Mouse (Mus musculus): ENCODE measurements at regions not wholly inside any gene's neighbourhood (a gene's known extent, or its start where the extent isn't known, plus 50 kb on each side); places are given as distances from the start of the nearest gene placed in this dataset.
"Not testable (repeated sequence)": the region's sequence is repeated elsewhere in the genome, so short reads cannot be mapped to it uniquely, and the experiment has no call there.

DNA sequence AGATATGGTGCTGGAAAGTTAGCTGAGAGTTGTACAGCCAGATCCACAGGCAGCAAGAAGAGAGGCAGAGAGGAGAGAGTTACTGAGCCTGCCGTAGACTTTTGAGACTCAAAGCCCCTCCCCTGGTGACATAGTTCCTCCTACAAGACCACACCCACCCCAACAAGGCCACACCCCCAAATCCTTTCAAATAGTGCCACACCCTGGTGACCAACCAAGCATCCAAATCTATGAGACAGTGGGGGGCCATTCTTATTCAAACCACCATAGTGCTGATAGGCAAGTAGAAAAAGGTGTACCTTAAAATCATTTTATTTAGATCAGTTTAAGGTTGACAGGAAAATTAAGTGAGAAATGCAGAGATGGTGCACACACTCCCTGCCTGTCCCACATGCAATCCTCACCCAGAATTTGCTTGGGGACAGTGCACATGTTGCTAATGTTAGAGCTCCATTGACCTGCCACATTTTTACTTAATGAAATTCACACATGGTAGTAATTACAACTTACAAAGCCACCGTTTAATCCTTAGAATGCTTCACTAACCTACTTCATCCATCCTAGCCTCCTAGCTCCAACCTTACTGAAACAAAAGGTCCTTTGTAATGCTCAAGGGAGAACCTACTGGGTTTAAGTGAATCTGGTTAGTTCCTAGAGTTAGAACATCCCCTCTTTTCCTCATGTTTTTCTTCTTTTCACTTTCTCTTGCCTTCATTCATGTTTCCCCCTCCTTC is 86.5 kb downstream of the Phlda1 start:
- no peak for DNase-seq (ENCODE audit: low spot score)

DNA sequence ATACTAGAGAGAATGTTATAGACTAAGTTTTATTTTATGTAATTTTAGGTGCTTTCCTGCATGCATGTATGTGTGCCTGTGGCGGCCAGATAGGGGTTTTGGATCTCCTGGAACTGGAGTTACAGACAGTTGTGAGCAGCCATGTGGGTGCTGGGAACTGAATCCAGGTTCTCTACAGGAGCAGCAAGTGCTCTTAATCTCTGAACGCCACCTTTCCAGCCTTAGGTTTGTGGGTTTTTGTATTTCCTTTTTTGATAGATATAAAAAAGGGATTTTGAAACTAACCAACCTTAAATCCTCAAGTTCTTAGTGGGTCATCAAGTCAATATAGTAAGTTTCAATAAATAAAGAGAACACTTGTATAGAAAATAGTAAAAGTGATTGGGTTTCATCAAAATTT is 87.2 kb downstream of the Phlda1 start:
- no peak for DNase-seq (ENCODE audit: low spot score)

DNA sequence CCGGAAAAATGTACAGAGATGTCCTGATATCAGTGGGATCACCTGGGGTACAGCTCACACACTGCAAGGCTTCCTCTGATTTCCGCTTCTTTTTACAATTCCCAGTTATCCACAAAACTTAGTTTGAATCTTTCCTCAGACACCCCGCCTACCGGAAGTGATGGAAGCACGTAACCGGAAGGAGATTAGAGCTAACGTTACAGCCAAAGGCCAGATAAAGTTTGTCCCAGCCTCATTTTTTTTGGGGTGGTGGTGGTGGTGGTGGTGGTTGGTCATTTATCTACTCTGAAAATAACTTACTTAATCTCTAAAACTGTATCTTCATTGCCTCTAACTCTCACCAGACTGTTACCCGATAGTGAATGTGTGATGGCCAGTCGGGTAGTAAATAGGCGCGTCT is 88.1 kb downstream of the Phlda1 start:
- no peak for DNase-seq (ENCODE audit: low spot score)

DNA sequence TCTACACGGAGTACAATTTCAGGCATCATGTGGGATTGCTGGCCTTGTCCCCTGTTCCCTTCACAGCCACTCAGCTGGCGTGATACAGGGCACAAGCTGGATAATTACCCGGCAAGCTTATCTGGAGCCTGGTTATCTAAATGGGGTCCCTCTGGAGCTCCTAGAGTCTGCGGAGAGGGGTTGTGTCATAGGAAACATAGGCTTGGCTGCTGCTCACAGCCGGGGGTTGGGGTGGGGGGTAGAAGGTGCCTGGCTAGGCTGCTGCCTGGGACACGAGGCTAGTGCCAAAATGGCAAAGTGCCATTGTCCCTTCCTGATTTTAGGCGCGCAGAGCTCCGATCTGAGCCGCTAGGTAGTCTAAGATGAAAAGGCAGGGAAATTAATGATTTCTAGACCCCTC is 88.6 kb downstream of the Phlda1 start:
- DNase-seq (ENCODE audit: low spot score): no peak

DNA sequence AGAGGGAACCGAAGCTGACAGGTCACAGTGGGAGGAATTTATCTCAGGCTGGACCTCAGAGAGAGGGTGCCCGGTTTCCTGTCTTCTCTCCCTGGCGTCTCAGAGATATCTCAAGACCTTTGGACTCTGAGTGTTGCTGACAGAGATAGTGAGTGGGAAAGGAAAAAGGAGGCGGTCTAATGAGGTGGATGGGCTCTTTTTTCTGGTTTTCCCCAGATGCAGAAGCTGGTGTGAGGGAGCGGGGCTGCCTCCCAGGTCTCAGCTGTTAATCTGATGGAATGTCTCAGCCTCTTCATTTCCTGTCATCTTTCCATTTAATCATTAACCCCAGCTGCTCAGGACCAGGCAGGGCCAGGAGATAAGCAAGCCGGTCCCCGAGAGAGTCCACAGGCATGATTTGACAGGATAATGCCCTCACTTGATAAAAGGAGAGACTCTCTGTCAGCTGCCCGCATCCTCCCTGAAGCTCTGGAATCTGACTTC is 89.5 kb downstream of the Phlda1 start:
- DNase-seq (ENCODE audit: low spot score): no peak

DNA sequence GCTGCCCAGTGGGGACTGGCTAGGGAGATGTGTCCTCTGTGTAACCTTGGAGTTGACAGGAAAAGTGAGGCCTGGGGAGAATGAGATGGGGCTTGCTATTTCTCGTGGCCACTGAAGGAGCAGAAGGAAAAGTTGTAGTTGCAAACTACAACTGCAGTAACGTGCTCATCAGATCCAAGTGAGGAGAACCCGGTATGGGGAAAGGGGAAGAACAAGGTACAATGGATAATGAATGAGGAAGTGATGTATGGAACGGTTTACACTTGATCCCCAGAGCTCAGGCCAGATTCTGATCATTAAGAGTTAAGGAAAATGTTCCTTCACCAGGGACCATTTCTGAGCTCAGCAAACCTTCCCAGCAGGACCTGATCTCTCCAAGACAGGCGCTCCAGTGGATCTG is 92.6 kb downstream of the Phlda1 start:
- DNase-seq (ENCODE audit: low spot score): no peak

DNA sequence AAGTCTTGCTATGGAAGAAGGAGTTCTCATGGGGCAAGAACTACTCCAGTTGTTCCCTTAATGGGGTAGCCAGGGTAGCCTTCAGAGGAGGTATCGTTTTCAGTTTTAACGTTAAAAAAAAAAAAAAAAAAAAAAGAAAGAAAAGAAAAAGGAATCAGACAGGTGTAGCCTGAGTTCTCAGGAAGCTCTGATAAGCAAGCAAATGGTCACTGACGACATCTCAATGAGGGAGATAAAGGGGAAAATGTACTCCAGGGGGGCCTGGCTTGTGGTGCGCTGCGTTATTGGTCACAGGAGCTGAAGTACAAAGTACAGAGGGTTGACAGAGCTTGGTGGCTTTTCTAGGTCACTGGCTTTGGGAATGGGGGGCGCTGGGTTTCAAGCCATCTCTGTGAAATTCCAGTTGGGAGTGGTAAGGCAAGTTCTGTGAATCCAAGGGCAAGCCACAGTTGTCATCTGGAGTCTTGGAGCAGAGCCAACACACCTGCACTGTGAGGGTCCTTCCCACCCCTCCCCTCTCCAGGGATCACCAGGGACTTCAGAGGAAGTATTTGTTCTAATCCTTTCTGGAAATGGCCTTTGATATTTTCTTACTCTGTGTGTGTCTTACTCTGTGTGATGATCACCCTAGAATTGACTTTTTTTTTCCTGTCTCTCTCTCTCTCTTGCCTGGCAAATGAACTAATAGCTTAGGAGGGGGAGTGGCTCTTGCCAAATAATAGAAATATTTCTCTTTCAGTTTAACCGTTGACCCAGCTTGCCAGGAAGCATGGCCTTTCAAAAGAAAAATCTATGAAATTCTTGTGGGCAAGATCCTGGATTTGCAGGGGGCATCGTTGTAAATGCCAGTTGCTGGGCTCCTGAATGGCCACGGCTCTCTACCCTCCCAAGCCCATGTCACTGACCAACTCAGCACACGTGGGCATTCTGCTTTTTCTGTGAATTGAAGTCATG is 93.5 kb downstream of the Phlda1 start:
- DNase-seq (ENCODE audit: low spot score): no peak

DNA sequence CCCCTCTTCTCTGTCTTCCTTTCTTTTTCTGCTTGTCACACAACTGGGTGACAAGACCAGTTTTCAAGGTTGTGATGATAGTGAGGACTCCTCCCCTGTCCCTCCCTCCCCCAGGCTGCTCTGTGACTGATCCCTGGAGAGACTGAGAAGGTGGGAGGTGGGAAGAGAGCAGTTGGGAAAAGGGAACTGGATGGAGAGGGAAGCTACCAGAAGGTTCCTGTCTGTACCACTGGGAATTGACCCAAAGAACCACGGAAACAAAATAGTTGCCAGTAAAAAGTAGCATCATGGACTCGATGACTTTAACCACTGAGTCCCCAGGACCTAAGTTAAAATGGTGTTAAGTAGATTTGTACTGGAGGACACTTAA is 94.2 kb downstream of the Phlda1 start:
- DNase-seq (ENCODE audit: low spot score): no peak

DNA sequence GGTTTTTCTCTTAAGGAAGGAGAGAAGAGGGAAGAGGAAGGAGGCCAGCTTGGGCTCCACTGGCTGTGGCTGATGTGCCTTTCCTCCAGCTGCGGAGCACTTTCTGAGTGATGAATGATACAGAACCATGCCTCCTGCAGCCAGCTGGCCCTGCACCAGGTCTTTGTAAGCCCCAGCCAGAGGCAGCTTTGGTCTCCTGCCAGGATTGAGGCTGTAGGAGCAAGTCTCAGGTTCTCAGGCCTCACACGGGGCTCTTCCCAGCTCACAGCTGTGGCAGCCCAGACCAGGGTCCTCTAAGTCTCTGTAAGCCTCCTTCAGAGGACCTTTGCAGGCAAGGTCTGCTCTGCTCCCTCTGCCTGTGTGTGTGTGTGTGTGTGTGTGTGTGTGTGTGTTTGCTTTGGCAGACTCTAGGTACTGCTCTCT is 94.6 kb downstream of the Phlda1 start:
- no peak for DNase-seq (ENCODE audit: low spot score)

DNA sequence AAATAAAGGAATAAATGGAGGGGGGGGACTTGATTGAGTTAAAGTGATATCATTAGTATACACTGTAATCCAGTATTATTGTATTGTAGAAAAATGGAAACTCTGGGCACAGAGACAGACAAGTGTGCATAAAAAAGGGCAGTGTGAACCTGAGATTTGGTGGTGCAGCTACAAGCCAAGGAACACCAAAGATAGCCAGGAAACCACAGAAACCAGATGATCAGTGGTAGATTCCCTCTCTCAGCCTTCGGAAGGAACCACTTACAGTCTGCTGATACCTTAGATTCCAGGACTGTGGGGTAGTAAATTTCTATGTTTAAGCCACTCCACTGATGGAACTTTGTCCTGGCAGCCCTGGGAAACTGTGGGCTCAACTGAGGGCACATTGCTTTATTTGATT is 97.1 kb downstream of the Phlda1 start:
- DNase-seq (ENCODE audit: low spot score): no peak

DNA sequence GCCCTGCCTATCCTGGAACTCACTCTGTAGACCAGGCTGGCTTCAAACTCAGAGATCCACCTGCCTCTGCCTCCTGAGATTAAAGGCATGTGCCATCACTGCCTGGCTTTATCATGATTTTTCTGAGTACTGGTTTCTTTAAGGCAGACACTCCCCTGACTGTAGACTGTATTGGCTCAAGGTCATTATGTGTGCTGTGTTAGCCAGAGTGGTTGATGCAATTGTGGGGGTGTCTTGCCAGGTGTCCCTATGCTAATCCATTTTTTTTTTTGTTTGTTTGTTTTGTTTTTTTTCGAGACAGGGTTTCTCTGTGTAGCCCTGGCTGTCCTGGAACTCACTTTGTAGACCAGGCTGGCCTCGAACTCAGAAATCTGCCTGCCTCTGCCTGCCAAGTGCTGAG is 101.3 kb downstream of the Phlda1 start:
- not testable (repeated sequence) for DNase-seq (ENCODE audit: low spot score)

DNA sequence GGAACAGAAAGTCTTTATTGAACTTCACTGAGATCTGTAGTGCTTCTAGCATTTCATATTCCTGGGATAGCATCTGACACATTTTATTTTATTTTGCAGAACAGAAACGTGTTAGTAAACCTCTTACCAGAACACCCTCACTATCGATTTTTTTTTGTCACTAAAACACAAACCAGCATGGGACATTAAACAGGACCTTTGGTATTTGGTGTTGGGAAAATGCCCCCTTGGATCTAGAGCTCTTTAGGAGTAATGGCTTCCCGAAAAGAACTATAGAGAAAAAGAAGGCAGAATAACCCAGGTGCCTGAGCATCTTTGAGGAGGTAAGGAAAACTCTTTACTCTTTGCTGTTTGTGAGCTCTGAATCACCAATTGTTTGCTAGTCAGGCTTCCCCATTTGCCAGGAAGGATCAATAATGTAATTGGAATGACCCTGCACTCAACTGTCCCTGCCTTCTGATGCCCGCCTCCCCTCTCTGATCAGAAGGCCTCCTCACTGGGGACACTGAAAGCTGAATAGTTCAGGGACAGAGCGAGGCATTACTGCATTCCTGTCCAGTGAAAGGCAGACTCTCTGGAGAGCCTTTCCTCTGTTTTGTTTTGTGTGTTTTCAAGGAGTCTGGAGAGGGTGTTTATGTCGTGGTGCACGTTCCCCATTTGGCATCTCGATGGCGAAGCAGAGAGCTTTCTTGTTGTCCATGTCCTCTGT is 102.5 kb downstream of the Phlda1 start:
- no peak for DNase-seq (ENCODE audit: low spot score)

DNA sequence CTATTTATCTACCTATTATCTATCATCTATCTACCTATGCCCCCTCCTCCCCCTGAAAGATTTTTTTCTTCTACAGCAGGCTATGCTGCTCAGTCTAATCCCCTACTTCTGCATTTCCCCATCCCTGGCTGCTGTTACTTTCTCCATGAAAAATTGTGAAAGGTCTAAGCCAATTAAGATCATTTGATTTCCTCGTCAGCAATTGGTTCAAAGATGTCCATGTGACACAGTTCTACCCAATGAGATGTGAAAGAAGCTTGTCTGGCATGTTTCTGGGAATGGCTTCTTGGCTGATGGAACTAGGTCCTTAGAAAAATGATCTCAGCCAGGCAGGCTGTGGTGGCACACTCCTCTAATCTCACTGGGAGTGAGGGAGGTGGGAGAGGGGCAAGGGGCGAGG is 103.8 kb downstream of the Phlda1 start:
- DNase-seq (ENCODE audit: low spot score): no peak

DNA sequence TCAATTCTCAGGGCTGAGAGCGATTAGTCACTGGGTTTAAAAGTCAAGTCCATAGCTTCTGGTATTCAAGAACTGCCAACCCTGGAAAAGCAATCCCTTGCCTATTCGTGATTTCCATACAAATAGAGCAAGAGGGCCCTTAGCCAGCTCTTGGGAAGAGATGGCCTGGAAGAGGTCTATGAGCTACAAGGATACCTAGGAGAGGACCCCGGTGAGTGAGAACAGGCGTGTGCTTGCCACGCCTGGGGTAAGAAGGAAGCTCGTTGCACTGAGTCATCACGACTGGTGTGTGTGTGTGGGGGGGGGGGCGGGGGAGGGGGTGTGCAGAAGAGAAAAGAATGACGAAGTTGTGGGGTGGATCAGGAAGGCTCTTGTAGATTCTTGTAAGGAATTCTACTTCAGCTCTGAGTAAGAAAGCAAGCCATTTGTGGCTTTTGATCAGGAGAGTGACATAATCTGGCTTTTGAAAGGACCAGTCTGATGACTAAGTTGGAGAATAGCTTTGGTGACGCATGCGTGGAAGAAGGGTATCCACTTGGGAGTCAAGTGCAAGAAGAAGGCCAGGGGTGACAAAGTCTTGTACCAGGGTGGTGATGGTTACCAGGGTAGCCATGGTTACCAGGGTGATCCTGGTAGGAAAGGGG is 113.7 kb downstream of the Phlda1 start:
- no peak for DNase-seq (ENCODE audit: low spot score)

DNA sequence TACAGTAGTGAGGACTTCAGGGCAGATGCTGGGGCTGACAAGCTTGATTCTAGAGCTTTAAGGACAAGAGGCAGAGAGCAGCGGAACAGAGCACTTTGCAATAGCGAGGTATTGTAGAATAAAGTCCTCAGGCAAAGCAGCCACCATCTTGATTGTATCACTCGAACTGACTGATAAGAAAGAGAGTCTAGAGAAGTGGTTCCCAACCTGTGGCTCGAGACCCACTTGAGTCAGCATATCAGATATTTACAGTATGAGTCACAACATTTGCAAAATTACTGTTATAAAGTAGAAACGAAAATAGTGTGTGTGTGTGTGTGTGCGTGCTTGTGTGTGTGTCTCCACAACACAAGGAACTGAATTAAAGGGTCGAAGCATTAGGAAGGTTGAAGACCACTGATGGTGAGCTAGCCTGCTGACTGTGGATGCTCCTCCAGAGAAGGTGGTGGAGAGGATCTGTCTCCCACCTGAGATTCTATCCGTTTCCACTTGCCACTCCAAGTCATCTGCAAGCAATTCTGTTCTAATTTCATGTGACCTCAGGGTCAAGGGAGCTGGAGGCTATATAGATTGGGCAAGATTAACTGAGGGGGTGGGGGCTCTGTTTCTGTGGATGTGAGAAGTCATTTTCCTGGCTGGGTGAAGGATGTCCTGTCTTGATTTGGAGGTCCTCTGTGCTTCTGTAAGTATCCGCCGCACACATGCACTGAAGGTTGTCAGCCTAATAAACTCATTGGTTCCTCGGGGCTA is 115.0 kb downstream of the Phlda1 start:
- DNase-seq (ENCODE audit: low spot score): no peak

DNA sequence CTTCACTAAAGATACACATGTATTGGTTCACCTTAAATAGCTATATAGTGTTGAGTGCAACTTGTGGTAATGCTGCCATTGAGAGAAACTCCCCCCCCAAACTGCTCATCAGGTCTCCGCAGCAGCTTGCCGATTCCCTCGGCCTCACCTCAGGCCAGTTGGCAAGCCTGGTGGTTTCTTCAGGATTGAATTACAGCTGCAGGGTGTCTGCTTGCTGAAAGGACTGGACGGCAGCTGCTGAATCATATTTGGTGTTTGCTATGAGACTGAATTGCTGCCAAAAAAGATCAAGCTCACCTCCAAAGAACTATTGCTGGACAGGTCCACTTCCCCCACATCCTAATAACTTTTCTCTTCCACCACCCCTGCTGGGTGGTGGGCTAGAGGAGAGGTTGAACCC is 116.7 kb downstream of the Phlda1 start:
- DNase-seq (ENCODE audit: low spot score): no peak

DNA sequence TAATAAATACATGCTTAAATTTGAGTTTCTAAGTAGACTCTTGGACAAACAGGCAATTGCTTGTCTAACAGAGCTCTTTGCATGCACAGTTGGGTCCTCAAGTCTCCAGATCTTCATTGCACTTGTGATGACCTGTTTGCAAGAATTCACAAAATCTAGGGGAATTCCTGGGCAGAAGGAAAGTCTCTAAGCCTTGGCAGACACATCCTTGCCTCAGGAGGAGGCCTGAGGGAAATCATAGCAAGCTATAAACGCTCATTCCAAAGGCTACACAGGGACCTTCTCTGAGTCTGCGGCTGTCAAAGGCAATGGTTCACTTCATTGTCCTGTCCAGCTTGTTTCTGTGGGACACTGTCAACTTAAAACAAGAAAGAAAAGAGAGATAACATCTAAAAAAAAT is 117.9 kb downstream of the Phlda1 start:
- no peak for DNase-seq (ENCODE audit: low spot score)

DNA sequence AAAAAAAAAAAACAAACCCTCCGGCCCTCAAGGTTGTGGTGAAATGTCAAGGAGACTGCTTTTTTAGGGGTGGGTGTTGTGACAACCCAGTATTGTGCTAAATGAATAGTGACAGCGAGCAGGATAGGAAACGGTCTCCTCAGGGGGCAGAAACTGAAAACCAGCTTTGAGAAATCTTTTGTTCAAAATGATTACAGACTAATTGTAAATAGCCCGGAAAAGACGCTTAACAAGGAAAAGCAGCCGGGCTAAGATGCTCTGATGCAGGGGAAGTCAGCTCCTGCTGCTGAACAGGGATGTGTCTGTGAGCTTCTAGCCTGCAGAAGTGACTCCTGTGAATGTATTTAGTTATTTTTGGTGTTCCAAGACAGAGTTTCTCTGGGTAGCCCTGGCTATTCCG is 118.5 kb downstream of the Phlda1 start:
- no peak for DNase-seq (ENCODE audit: low spot score)

DNA sequence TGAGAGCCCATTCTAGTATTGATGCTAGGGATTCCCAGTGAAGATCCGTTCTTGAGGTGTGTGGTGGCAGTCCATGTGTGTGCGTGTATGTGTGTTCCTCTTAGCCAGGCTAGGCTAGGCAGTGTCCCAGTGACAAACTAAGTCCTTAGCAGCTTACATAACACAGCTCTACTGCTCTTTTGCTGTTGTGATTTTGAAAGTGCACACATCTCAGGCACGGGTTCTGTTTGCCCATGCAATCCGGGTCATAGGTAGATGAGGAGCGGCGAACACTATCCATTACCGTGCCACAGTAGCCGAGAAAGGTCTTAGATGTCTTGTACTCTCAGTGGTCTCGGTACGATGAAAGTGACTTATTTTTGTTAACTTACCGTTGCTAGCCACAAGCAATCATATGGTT is 119.5 kb downstream of the Phlda1 start:
- no peak for DNase-seq (ENCODE audit: low spot score)

DNA sequence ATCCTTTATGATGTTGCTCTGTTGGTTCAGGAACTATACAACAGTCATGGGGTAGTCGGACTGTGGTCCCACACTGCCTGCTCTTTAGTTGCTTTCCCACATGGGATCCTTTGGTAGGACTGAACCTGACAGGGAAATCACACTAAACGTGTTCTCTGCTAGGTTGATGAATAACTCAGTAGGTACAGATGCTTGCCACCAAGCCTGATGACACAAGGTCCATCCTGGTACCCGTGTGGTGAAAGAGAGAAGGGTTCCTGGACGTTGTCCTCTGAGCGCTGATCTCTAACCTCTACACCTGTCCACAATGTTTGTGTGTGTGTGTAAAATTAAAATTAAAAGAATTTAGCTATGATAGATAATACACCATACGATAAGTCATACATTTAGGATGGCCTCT is 119.9 kb downstream of the Phlda1 start:
- DNase-seq (ENCODE audit: low spot score): no peak

DNA sequence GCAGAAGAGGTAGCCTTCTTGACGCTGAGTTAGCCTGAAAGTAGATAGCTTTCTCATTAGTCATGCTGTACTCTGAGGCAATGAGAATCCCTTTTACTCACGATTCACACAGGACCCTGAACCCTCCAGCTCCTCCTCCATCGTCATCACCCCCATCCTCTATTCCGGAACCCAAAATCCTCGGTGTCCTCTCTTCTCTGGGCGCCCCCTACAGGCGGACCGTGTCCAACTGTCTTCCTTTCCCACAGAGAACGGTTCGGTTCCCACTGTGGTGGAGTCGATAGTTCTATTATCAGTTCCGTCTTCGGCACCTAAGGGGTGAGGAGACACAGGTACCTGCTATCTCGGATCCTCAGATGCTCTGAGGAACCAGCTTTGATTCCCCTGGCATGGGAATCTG is 130.2 kb downstream of the Phlda1 start:
- DNase-seq (ENCODE audit: low spot score): peak; percentile 6
